Mouse (Mus musculus) urinary bladder, adult 18-20 months (tissue): Measurements from ENCODE around the gene Col26a1.
A peak's percentile ranks its signal among the peaks of the same experiment; 100 is the strongest.

Experiments
- DNase-seq, 2 experiments: peaks; one replicate each; pipeline ENCODE4 v3.0.0; 2022; ENCODE audit warnings: low spot score in 2 of 2, mixed read lengths in 2 of 2

Gene Col26a1

GRCm38 (mm10) chr5:136882788-136883439 lies at the start of gene Col26a1:
TSS of gene Col26a1 (minus strand) at chr5:136883209.
- DNase-seq: no peak

- no peak for DNase-seq
Measured at GRCm38 (mm10) chr5:136931896-136932295, 48.9 kb upstream of the Col26a1 start.

GRCm38 (mm10) chr5:136929073-136929472 lies 46.1 kb upstream of the Col26a1 start:
- DNase-seq: peak; percentile 57 to 64

GRCm38 (mm10) chr5:136923751-136924478 lies 40.9 kb upstream of the Col26a1 start:
- no peak for DNase-seq

- DNase-seq: no peak
Measured at GRCm38 (mm10) chr5:136922830-136923229, 39.8 kb upstream of the Col26a1 start.

DNA sequence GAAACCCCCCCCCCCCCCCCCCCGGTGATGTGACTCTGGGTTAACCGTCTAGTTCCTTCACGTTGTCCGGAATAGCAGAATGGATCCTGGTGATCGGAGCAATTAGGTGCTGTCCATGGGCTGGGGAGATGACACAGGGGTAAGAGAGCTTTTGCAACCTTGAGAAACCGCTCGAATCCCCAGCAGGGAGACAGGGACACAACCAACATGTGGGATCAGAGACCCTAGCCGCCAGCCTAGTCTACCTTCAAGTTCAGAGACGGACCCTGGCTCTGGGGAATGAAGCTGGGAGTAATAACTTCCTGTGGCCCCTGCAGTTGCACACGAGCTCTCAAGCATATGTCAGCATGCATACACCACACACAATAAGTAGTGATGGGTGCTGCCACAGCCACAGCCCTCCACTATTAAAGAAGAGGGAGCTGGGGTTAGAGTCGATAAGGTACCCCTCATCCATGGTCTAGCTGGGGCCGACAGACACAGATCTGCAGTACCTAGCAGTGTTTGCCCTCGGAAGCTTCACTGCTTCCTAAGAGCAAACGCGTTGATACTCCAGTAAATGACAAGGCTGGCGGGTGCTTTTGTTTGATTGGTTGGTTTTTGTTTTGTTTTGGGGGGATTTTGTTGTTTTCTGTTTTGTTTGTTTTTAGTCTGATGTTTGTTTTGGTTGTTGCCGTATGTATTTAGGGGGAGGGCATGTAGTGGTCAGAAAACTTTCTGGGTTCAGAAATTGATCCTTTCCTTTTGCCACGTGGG lies 36.7 kb upstream of the Col26a1 start:
- DNase-seq: no peak

- DNase-seq: peak; percentile 70 to 77
Measured at GRCm38 (mm10) chr5:136918655-136919472, 35.9 kb upstream of the Col26a1 start.

DNA sequence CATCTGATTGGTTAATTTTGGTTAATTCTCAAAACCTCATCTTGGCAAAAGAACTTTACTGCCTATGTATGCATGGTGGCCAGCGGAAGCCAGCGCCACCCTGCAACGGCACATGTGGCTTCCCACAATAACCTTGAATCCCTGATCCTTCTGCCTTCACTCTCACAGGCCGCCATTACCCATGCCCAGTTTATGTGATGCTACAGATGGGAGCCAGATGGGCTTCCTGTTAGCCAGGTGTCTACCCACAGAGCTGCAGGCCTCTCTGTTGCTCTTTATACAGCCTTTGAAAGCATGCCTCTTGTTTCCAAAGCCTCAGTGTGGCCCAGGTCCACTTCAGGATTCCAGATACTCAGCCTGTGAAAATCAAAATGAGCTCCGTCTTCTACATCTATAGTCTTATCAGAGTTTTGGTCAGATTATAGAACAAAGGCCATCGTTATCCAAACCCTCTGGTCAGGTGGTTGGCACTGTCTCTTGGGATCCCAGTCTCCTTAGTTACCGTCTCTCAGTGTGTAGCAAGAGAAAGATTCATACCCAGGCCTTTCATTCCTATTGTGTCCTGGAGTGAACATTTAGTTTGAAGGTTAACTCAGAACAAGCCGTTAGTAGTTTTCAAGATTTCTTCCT lies 34.7 kb upstream of the Col26a1 start:
- no peak for DNase-seq

DNA sequence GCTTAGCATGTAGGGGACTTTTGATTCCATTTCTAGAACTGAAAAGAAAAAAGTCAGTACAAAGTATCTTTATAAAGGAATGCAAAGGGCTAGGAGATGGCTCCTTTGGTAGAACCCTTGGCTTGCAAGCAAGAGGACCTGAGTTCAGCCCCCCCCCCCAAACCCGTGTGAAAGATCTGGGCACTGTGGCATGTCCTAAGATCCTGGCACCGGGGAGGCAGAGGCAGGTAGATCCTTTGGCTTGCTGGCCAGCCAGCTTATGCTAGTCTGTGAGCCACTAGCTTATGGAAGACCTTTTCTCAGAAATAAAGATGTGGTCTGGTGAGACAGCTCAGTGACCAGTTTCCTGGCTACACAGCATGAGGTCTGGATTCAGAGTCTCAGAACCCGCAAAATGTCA lies 31.2 kb upstream of the Col26a1 start:
- DNase-seq: no peak

- peak; percentile 84 to 93 for DNase-seq
Measured at GRCm38 (mm10) chr5:136907991-136908857, 25.2 kb upstream of the Col26a1 start, which contains the start of gene Ift22. TSS of gene Ift22 (plus strand) at chr5:136908150.

DNA sequence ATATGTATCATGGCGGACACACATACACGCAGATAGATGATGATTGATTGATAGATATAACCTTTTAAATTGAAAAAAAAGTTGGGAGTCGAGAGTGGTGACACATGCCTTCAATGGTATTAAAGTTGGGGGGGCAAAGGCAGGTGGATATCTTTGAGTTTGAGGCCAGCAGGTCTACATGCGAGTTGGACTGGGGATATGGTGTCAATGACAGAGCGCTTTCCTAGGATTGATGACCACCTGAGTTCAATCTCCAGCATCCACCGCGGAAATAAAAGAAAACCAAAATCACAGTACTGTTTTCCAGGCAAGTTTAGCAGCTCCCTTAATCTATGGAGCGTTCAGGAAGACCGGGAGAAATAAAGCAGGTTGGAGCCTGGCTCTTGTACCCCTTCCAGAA lies 24.6 kb upstream of the Col26a1 start:
- DNase-seq: no peak

GRCm38 (mm10) chr5:136905630-136906029 lies 22.6 kb upstream of the Col26a1 start:
- DNase-seq: no peak

DNA sequence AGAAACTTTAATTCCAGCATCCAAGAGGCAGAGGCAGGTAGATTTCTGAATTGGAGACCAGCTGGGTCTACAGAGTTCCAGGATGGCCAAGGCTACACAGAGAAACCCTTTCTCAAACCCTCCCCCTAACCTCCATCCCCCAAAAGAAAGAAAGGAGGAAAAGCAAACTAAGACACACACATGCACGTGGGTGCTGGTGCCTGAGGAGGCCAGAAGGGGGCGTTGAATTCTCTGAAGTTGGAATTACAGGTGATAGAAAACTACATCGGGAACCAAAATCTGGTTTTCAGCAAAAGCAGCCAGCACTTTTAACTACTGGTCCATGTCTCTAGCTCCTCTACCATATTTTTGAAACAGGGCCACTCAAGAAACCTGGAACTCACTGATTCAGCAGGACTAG lies 21.6 kb upstream of the Col26a1 start:
- no peak for DNase-seq

DNA sequence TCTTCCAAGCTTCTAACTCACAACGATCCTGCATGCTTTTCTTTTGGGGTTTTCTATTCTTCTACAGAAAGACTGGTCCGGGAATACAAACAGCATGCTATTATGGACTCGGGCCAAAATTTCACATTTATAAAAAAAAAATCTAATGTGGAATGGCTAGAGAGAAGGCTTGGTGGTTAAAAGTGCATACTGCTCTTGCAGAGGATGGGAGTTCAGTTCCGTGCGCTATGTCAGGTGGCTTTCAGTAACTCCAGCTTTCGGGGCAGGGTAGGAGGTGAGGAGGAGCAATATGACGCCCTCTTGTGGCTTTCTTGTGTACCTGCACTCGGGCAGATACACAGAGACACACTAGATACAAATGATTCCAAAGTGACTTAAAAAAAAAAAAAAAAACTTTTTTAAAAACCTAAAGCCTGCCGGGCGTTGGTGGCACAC lies 12.5 kb upstream of the Col26a1 start:
- no peak for DNase-seq

DNA sequence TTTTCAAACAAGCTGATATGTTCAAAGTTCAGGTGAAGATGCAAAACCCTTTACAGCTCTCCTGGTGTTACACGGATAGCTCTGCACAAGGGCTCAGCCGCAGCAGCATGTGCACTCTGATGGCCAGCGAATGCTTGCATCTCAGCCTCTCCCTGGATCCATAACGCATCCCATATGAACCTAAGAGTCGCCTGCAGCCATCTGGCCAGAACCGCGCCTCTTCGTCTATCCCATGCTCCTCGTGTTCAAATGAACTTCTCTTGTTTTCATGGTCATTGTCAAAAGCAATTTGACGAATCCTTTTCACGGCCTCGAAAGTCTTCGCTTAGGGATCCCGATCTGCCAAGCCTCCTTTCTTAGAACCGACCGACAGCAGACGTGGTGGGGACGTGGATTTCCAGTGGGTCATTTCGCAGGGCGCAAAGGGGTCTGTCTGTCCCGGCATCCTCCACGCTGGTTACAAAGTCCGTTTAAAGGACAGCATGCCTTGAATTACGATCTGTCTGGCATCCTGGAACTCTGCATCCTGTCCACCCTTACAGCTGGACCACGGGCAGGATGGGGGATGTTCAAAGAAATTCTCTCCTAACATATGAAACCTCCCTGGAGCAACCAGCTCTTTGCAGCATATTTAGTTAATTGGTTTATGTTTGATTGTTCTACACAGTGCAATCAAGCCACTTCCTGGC lies 12.0 kb upstream of the Col26a1 start:
- DNase-seq: no peak

DNA sequence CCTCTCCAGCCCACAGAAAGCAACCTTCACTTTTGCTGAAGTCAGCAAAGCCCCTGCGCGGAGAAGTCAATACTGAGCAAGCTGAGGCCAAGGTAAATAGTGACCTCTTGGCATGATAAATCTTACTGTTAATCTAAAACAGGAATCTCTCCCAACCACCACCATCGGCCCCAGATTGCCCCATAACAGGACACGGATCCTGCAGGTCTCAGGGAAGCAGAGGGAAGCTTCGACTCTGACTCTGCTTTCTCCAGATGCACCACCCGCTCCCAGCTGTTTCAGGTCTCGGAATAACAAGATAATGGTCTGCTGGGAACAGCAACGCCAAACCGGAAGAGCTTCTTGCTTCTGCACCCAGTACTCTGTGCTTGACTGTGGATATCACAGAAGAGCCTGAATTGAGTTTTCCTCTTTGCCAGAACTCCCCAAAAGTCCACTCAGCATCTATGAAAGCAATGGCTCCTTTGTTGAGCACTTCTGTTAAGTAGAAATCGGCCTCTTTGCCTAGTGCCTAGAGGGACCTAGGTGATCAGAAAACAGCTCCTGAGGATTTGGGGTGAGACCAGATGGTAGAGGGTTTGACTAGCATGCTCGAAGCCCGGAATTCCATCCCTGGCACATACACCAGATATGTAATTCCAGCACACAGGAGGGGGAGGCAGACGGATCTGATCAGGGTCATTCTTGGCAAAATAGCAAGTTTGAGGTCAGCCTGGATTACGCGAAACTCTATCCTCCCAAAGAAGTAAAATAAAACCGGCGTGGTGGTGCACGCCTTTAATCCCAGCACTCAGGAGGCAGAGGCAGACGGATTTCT lies 5.7 kb upstream of the Col26a1 start:
- DNase-seq: no peak

- DNase-seq: no peak
Measured at GRCm38 (mm10) chr5:136886957-136887356, 3.9 kb upstream of the Col26a1 start.

DNA sequence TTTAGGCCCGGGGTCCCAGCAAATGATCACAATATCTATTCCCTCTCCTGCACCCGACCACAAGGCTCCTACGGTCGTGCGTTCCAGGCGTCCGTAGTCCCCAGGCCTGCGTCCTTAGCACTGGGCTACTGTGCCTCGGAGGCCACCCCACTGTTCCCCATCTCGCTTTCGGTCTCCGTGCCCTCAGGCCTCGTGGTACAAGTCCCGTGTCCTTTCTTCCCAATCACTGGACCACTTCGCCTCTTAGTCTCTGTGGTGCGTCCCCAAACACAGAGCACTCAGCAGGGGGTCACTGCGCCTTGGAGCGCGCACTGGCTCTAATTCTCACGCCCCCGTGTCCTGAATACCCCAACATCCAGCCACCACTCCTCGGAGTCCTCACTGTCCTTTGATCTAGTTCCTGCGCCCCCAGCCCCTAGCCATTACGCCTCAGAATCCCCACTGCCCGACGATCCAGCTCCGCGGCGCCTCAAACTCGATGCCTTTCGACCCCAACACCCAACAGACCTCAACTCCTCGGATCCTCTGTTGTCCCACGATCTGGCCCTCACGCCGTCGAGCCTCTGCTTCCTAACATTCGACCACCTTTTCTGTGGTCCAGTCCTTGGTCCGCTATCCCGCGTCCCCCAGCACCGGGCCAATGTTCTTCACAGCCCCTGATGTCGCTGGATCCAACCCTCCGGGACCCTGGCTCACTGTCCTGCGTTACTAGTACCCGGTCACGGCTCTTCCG lies 788 bp downstream of the Col26a1 start:
- peak in 1 of 2 experiments; percentile 7 for DNase-seq
